Mouse (Mus musculus) left cerebral cortex, postnatal 4 days (tissue): Measurements from ENCODE around the gene Lrfn4. TPM values are rescaled to one million over a fixed set of nuclear protein-coding genes. Genes with fewer than 3 reads are reported as not detected.

Experiments used
- DNase-seq: peaks from one replicate; pipeline ENCODE4 v3.0.0-alpha.2; 2022
- intact Hi-C: fragments of 180-260 bp; cut with DNase I; formaldehyde crosslinking; loops from one replicate; pipeline ENCODE4 v1.15.1; 2025
- microRNA-seq: library from miRNA; unstranded; fragments of <30 nt; microRNA quantifications from one replicate; pipeline ENCODE4 v1.2.0, GENCODE M21; 2022
- total RNA-seq, 2 experiments: library from RNA; stranded (reverse); gene quantifications; 2 replicates each; pipeline ENCODE4 v1.2.3; 2021

Lrfn4 gene
- total RNA-seq, 2 experiments from 2014 or later: 85.3 to 88.6 TPM

DNA sequence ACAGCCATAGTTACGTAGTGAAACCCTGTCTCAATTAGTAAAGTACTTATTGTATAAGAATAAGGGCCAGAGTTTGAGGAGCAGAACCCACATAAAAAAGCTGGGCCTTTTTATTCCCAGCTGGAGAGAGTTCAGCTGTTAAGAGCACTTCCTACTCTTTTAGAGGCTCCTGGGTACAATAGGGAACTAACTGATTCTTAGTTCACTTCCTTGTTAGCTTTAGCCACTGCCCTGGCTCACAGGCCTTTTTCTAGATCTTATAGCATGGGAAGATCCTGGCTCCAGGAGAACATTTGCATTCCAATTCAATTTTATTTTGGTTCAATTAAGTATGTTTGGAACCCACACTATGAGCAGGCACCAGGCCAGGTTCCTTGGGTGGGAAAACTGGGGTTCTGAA is 43.8 kb downstream of the Lrfn4 start:
- DNase-seq: no peak
- intact Hi-C loops: no loop called here

DNA sequence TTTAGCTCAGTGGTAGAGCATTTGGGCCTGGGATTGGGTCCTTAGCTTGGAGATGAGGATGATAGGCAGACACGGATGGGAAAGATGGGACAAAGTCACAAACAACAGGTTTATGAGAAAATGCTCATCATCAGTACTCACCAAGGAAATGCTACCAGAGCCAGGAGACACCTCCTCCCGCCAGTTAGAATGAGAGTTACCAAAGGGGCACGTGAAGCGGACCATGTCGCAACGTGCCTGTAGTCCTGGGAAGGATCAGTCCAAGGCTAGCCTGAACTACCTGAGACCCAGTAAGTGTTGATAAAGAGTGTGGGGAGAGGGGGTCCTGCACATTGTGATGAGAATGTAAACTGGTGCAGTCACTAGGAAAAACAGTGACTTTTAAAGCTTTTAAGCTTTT is 44.7 kb downstream of the Lrfn4 start:
- intact Hi-C loops: no loop called here
- no peak for DNase-seq

DNA sequence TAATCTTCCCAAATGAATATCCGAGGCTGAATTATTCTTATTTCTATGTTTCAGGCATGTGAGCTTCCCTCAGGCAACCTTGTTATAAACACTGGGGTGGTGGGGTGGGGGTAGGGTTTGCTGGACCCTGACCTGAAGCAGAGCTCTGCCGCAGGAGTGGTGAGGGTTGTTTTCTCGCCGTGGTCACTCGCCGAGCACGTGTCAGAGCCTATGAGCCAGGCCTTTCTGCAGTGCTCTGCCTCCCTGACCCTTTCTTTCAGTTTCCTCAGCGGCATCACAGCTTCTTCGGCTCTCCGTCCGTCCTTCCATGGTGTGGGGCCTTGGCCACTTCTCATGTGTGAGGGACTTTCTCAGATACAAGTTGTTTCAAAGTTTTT is 45.2 kb downstream of the Lrfn4 start:
- no peak for DNase-seq
- intact Hi-C loops: no loop called here

DNA sequence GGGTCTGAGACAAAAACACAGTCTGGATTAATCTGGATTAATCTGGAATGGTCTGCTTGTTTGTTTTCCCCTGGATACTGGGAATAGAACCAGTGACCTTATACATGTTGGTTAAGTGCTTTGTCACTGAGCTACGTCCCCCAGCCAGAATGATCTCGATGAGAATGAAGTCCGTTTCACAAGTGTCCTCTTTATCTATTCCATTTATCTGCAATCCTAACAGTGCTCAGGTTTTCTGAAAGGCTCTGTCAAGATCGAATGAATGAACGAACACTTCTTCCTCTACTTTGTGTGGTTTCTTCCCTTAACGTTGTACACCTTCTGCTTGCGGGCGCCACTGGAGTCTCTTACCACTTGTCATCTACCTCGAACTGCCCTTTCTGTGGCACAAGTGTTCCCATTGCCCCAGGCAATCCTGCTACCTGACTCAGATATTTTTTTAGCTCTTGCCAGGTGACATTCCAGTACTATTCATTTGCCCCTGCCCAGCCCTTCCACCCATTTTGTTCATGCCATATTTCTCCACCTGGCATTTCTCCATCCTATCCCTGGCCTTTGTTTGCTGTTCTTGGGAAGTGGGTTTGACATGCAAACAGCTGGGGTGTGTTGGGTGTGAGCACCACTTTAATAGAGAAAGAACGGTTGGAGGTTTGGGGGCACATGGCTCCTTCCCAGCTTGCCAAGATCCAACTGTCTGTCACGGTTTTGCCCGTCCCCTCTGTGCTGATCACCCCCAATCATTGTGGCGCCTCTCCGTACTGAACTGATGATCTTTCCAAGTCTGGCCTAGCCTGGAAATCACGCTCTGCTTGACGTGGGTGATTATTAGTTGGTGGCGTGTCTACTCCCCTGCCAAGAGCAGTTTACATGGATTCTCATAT is 45.9 kb downstream of the Lrfn4 start:
- intact Hi-C loops: no loop called here
- DNase-seq: peak; percentile 27

DNA sequence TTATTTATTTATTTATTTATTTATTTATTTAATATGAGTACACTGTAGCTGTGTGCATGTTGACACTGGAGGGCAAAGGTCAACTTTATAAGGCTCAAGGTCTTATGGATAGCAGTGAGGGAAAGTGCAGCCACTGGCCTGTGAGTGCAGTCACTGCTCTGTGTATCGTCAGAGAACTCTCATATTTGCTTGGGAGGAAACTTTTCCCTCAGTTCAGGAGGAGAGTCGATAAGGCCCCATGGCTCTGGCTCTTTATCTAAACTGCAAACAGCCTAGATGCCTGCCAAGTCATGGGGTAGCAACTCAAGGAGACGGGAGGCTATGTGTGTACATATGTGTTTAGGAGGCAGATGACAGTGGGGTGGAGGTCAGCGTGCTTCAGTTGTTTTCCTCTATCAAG is 46.6 kb downstream of the Lrfn4 start:
- intact Hi-C loops: no loop called here
- DNase-seq: no peak

DNA sequence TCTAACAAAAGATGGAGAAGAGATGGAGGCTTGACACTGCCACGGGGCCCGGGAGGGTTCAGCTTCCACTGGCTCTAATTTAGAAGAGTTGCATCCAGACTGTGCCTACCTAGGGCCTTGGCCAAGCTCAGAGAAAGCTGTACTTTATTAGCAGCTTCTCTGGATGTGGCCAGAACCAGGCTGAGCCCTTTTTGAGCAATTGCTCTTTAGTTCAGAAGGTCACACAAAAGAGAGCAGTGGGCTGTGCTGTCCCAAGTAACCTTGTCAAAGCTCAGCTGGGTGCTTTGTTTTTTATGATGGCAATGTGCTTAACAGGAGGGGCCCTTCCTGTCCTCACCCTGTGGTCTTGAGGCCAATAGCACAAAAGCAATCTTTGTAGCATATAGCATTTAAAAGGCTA is 47.8 kb downstream of the Lrfn4 start:
- intact Hi-C loops: no loop called here
- DNase-seq: no peak

DNA sequence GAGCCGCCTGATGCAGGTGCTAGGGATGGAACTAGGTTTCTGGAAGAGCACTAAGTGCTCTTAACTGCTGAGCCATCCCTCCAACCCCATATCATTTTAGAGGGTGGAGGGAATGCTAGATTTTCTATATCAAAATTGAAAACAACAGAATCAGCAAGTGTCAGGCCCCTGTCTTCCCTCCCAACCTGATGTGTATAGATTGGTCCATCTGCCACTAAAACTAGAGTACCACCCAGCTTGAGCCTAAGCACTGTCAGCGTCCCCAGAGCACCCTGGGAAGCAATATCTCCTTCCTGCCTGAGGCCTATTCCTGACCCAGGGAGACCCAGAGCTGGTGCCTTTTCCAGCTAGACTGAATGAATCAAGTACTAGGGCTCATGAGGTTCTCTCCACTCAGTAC is 48.6 kb downstream of the Lrfn4 start:
- intact Hi-C loops: no loop called here
- DNase-seq: no peak

DNA sequence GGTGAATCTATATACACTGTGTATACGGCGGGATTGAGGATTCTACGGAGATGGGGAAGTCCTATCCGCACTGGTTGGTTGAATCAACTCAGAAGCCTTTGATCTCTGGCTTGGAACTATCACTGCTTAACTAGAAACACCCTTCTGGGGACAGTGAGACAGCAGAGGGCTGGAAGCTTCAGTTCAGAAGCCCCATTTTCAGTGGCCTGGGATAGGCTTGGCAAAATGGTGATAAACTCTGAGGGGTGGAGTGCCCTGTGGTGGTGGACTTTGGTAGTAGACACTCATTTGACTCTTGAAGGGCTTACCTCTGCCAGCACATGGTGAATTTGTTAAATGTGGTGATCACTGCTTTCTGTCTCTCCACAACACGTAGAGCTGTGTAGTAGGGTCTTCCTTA is 49.8 kb downstream of the Lrfn4 start:
- intact Hi-C loops: no loop called here
- DNase-seq: no peak

Small RNA genes within 50 kb of the gene (microRNA-seq; reads per million reads assigned to microRNA genes)
- 12.6 reads per million, percentile 29 among the genes with 10 or more reads in this experiment for gene Mir6986

Other genes starting within 250 kb of the Lrfn4 start
- 10 to 100 TPM; 71.2 to 80.9 TPM for gene Kdm2a, start 217.4 kb downstream of the Lrfn4 start, total RNA-seq
- gene Rhod, start 176.2 kb downstream of the Lrfn4 start, total RNA-seq: 1 to 10 TPM; 1.1 to 2.0 TPM
- 1 to 10 TPM; 4.4 to 5.3 TPM for gene Syt12, start 138.2 kb downstream of the Lrfn4 start, total RNA-seq
- gene 2010003K11Rik, start 117.1 kb downstream of the Lrfn4 start, total RNA-seq: not detected
- gene Pcx, start 105.2 kb downstream of the Lrfn4 start, total RNA-seq: 10 to 100 TPM; 42.6 to 44.2 TPM
- 10 to 100 TPM; 26.4 to 27.5 TPM for gene Rce1, start 10.0 kb upstream of the Lrfn4 start, total RNA-seq
- 1 to 10 TPM; 3.7 to 4.5 TPM for gene Gm960, start 83.0 kb upstream of the Lrfn4 start, total RNA-seq
- gene Sptbn2, start 95.5 kb upstream of the Lrfn4 start, total RNA-seq: 100 to 1,000 TPM; 319 to 320 TPM
- 10 to 100 TPM; 32.5 to 35.2 TPM for gene Rbm4b, start 140.8 kb upstream of the Lrfn4 start, total RNA-seq
- 10 to 100 TPM; 76.1 to 80.4 TPM for gene Rbm4, start 178.2 kb upstream of the Lrfn4 start, total RNA-seq
- gene Gm21992, start 195.9 kb upstream of the Lrfn4 start, total RNA-seq: 10 to 100 TPM; 18.2 to 37.9 TPM
- gene Rbm14, start 196.0 kb upstream of the Lrfn4 start, total RNA-seq: 10 to 100 TPM; 65.9 to 73.9 TPM
- 10 to 100 TPM; 38.1 to 41.0 TPM for gene Ccs, start 223.7 kb upstream of the Lrfn4 start, total RNA-seq
- 1 to 10 TPM; 1.7 to 2.0 TPM for gene Ccdc87, start 223.7 kb upstream of the Lrfn4 start, total RNA-seq
- 10 to 100 TPM; 66.9 to 70.3 TPM for gene Ctsf, start 239.5 kb upstream of the Lrfn4 start, total RNA-seq